Mouse (Mus musculus) heart, adult 2 months (tissue): ENCODE results near the gene Epha1. TPM values are rescaled to one million over a fixed set of nuclear protein-coding genes. Genes with fewer than 3 reads are reported as not detected.

Source experiments
- DNase-seq, 2 experiments: peaks; one replicate each; pipeline ENCODE4 v3.0.0; 2021
- H3K27ac ChIP-seq: fragments of 200-600 bp; 2 replicates; pipeline ENCODE4 v1.8.1; 2022
- H3K27me3 ChIP-seq: fragments of 200-500 bp; 2 replicates; pipeline ENCODE4 v1.6.1; 2012; ENCODE audit warnings: mild to moderate bottlenecking, low read length, inconsistent platforms, mixed read lengths; ENCODE audit not compliant: control insufficient read depth, insufficient read depth
- H3K36me3 ChIP-seq: fragments of 200-500 bp; 2 replicates; pipeline ENCODE4 v1.6.1; 2012; ENCODE audit warnings: low read length, inconsistent platforms; ENCODE audit not compliant: control insufficient read depth, insufficient read depth
- H3K4me1 ChIP-seq: fragments of 200-500 bp; 2 replicates; pipeline ENCODE4 v1.6.1; 2011; ENCODE audit warnings: low read length; ENCODE audit not compliant: control insufficient read depth, insufficient read depth
- H3K4me3 ChIP-seq: fragments of 200-600 bp; 2 replicates; pipeline ENCODE4 v1.8.1; 2022
- H3K79me2 ChIP-seq: fragments of 200-500 bp; replicated peaks from 2 replicates; pipeline ENCODE4 v1.6.1; 2012; ENCODE audit warnings: mild to moderate bottlenecking, inconsistent platforms, low read length, moderate library complexity, mixed read lengths; ENCODE audit not compliant: control insufficient read depth, insufficient read depth
- H3K9ac ChIP-seq: fragments of 200-500 bp; 2 replicates; pipeline ENCODE4 v1.6.1; 2012; ENCODE audit warnings: low read depth, mild to moderate bottlenecking, control low read depth, inconsistent platforms, low read length, mixed read lengths
- CTCF ChIP-seq: fragments of 200-600 bp; IDR thresholded peaks from 2 replicates; pipeline ENCODE4 v1.8.1; 2022; ENCODE audit warnings: antibody characterized with exemption, mild to moderate bottlenecking, moderate library complexity
- EP300 ChIP-seq: fragments of 200-500 bp; IDR thresholded peaks from 2 replicates; pipeline ENCODE4 v1.6.1; 2011; ENCODE audit warnings: low read depth, low read length, control low read depth; ENCODE audit not compliant: insufficient read depth
- POLR2A ChIP-seq: fragments of 200-500 bp; IDR thresholded peaks from 2 replicates; pipeline ENCODE4 v1.6.1; 2011; ENCODE audit warnings: mild to moderate bottlenecking, low read depth, low read length, control low read depth; ENCODE audit not compliant: insufficient read depth
- WGBS: fragments of 180-500 bp; shearing (Covaris S2); methylation state at CpG from one replicate; pipeline ENCODE4 v1.1.7; 2018; 5-methylcytosine and 5-hydroxymethylcytosine counted together
- intact Hi-C: fragments of 180-260 bp; cut with DNase I; formaldehyde crosslinking; loops from one replicate; pipeline ENCODE4 v1.15.1; 2025
- long read RNA-seq: library from polyadenylated mRNA; stranded (forward); transcript quantifications from one replicate; pipeline ENCODE4 v2.0.0, GENCODE M21; 2021
- polyA plus RNA-seq: library from polyadenylated mRNA; depleted of rRNA; stranded (reverse); fragments of >200 nt; gene quantifications from 2 replicates; pipeline ENCODE4 v1.2.3, GENCODE M21; 2012; rRNA removed
- total RNA-seq, 2 experiments: library from RNA; stranded (reverse); gene quantifications; 2 replicates each; pipeline ENCODE4 v1.2.3; 2021

Gene Epha1
- under 1 TPM; 0.14 to 0.16 TPM for total RNA-seq
- 0.50 and 0.94 TPM in 2 replicates for polyA plus RNA-seq
- long read RNA-seq: 0 reads

DNA sequence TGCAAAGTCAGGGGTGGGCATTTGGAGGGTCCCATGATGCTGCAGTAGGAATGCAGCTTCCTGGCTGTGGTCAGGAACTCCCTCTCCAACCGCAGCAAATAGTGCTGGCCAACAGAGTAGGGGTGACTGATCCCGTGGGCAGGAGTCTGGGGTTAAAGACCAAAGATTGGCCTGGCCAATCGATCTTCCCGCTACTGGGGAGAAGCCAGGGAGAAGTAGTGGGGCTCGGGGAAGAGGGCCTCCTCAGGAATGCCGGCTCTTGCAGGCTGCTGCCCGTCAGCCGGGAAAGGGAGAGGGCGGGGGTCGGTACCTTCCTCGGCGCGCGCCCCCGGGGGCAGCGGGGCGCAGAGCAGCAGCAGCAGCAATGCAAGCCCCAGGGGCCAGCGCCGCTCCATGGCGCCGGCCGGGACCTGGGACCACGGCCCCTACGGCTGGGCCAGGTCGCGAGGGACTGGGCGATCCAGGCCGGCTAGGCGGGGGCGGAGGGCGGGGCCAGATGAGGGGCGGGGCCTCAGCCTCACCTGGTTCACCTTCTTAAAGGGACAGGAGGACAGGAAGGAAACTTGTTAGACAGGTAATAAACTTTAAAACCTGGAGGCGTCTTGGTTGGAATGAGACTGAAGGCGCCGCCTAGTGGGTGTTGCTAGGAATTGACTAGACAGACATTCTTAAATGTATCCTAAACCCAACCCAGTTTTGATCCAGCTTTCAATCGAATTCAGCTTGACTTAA lies at the start of gene Epha1:
Gene Epha1, minus strand, starts transcription at position 453 of the 732 bp plus-strand sequence.
- Histone ChIP-seq H3K9ac (peak within 1 kb of the TSS; percentile 70), H3K79me2 (no peaks in the 10 kb centered on the region), H3K4me3 (peak within 1 kb of the TSS; percentile 47), H3K36me3 (peaks cover 6% of the 10 kb centered on the region), H3K4me1 (peaks cover 19% of the 10 kb centered on the region), H3K27ac (peak within 1 kb of the TSS; percentile 8; the same call in 1 of the 2 replicates), H3K27me3 (no peaks in the 10 kb centered on the region)
- DNase-seq: peak; percentile 56 to 71
- TF ChIP-seq CTCF: peak; percentile 80
- TF ChIP-seq POLR2A: no peak
- 4% methylated on average over 36 of the region's 36 CpGs for WGBS
- intact Hi-C loops: loop anchor here (1.0 kb wide), 1 partner anchor 24 kb away; the partner anchor contains the start of gene Zyx

DNA sequence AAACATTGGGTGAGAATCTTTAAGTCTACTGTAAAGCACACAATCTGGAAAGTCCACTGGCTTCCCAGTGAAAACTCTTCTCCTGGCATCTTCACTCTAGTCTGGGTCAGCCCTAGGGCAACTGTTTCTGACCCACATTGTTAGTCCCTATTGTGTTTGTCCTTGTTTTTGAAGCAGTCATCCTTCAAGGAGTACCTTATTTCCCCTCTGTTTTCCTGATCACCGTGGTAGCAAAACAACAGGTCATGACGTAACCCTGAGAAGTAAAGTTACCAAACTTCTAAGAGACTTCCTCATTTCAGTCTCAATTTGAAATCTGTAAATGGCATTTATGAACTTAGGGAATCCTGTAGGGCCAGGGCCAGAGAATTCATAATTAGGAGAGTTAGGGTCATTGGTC lies 48.4 kb upstream of the Epha1 start:
- Histone ChIP-seq H3K27ac (no peak overlapping the region), H3K36me3 (no peaks in the 10 kb centered on the region)
- 61% methylated on average over 2 of the region's 2 CpGs for WGBS

DNA sequence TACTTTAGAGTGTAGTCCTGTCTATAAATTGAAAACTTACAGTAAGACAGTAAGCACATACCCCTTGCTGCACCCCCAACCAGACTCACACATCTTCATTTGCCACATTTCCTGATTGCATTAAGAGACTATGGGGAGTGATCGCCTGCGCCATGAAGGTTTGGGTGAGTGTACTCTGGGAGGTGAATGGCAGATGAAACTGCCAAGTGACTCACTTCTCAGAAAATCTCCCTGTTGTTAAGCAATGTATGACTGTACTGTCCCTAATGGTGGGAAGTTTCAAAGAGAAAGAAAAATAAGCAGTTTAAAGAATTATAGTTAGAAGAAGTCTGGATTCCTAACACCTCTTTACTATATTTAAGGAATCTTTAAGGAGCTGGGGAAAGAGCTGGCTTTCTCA lies 46.4 kb upstream of the Epha1 start:
- TF ChIP-seq EP300: no peak
- TF ChIP-seq POLR2A: no peak
- no peak for TF ChIP-seq CTCF
- Histone ChIP-seq H3K4me1 (no peaks in the 10 kb centered on the region), H3K27me3 (no peaks in the 10 kb centered on the region), H3K27ac (no peak overlapping the region), H3K9ac (no peak overlapping the region), H3K4me3 (no peak overlapping the region), H3K79me2 (no peaks in the 10 kb centered on the region), H3K36me3 (no peaks in the 10 kb centered on the region)
- intact Hi-C loops: no loop called here
- no peak for DNase-seq
- WGBS: 90% methylated on average over 2 of the region's 2 CpGs

More for the DNA sequence above, 48.4 kb upstream of the Epha1 start:
- Histone ChIP-seq H3K79me2 (no peaks in the 10 kb centered on the region), H3K9ac (no peak overlapping the region), H3K27me3 (no peaks in the 10 kb centered on the region), H3K4me1 (no peaks in the 10 kb centered on the region), H3K4me3 (no peak overlapping the region)
- DNase-seq: peak in 1 of 2 experiments; percentile 9
- TF ChIP-seq CTCF (no peak), EP300 (no peak), POLR2A (no peak)
- intact Hi-C loops: no loop called here

DNA sequence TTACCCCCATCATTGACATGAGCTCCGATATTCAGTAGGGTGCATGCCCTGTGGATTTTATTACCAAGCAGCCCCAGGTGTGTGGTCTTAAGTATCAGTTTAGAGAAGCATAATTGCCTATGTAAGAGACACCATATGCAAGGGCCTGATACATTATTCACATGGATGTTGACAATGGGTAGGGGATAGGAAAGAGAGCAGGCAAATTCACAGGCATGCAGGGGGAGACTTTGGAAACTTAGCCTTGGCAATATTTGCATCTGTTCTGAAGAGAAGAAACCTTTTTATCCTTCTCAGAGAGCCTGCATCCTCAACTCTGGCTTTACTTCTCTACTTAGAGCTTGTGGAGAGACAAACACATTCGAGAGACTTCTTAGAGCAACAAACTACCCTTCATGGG lies 32.1 kb upstream of the Epha1 start, which contains the start of gene Tas2r135:
Gene Tas2r135, plus strand, starts transcription at position 301 of the 400 bp plus-strand sequence.
- Histone ChIP-seq H3K9ac (no peak within 1 kb of the TSS), H3K27me3 (no peaks in the 10 kb centered on the region), H3K79me2 (no peaks in the 10 kb centered on the region), H3K4me1 (no peaks in the 10 kb centered on the region), H3K4me3 (no peak within 1 kb of the TSS), H3K27ac (no peak within 1 kb of the TSS), H3K36me3 (no peaks in the 10 kb centered on the region)
- TF ChIP-seq POLR2A (no peak), CTCF (no peak), EP300 (no peak)
- WGBS: 87% methylated on average over 2 of the region's 2 CpGs
- intact Hi-C loops: no loop called here
- DNase-seq: no peak

DNA sequence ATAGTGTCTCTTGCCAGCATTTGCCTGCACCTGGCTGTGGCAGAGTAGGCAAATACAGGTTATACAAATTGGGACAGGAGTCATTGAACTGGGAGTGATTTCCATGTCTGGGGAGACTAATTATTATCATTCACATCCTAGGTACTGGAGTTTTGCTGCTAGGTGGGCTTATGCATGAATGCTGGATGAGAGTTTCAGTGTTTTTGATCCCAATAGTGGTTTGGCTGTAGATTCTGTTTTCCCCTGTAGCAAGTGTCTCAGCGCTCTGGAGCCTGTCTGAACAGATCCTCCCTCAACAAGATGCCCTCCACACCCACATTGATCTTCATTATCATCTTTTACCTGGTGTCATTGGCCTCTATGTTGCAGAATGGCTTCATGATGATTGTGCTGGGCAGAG lies 26.9 kb upstream of the Epha1 start, which contains the start of gene Tas2r143:
Gene Tas2r143, plus strand, starts transcription at position 301 of the 400 bp plus-strand sequence.
- no peak for TF ChIP-seq POLR2A
- TF ChIP-seq CTCF: no peak
- no peak for TF ChIP-seq EP300
- no peak for DNase-seq
- no peaks in the 10 kb centered on the region for H3K79me2 ChIP-seq
- no peak within 1 kb of the TSS for H3K9ac ChIP-seq
- no peak within 1 kb of the TSS for H3K4me3 ChIP-seq
- no peak within 1 kb of the TSS for H3K27ac ChIP-seq
- H3K36me3 ChIP-seq: peaks cover 3% of the 10 kb centered on the region; the same call in 1 of the 2 replicates
- intact Hi-C loops: no loop called here
- no peaks in the 10 kb centered on the region for H3K27me3 ChIP-seq
- 97% methylated on average over 1 of the region's 1 CpGs for WGBS
- H3K4me1 ChIP-seq: peaks cover 10% of the 10 kb centered on the region

DNA sequence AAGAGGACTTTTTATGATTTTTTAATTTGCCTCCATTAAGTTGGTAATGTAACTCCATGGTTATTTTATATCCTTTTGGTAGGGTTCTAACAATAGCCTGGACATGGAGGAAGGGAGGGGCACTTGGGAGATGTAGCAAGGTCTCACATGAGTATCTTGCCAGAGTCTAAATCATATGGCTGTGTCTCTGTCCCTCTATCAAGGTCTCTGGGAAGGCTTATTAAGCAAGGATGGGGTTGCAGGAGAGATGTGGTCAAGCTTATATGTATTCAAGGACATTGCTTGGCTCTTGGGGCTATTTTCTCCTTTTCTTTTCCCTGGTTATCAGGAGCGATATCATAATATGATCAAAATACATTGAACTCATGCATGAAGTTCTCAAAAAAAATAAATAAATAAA lies 25.9 kb upstream of the Epha1 start:
- Histone ChIP-seq H3K9ac (no peak overlapping the region), H3K27ac (no peak overlapping the region), H3K4me3 (no peak overlapping the region), H3K36me3 (peaks cover 3% of the 10 kb centered on the region; the same call in 1 of the 2 replicates), H3K4me1 (peaks cover 10% of the 10 kb centered on the region), H3K27me3 (no peaks in the 10 kb centered on the region), H3K79me2 (no peaks in the 10 kb centered on the region)
- 94% methylated on average over 1 of the region's 1 CpGs for whole genome bisulfite sequencing
- intact Hi-C loops: no loop called here
- no peak for DNase-seq
- TF ChIP-seq CTCF (no peak), EP300 (no peak), POLR2A (no peak)
